Mouse (Mus musculus) G1E (cell line): Measurements from ENCODE around the gene Pax7.

Experiments
- CTCF ChIP-seq: IDR thresholded peaks from 2 replicates; pipeline ENCODE4 v1.5.1; 2012; ENCODE audit warnings: low read depth, low read length, inconsistent platforms, mixed read lengths
- POLR2AphosphoS5 ChIP-seq: IDR thresholded peaks from 2 replicates; pipeline ENCODE4 v1.6.1; 2012; ENCODE audit warnings: low read depth, low read length, inconsistent platforms; ENCODE audit not compliant: insufficient replicate concordance
- TAL1 ChIP-seq: conservative IDR thresholded peaks from 2 replicates; pipeline ENCODE4 v1.6.1; 2012; ENCODE audit warnings: low read depth, low read length, inconsistent platforms, mixed read lengths

- TF ChIP-seq CTCF (no peak), POLR2AphosphoS5 (no peak), TAL1 (no peak)
Measured at GRCm38 (mm10) chr4:139836681-139837080, 3.4 kb upstream of the Pax7 start.
